Mouse (Mus musculus) intestine, postnatal 0 days (tissue): Measurements from ENCODE around the gene Gsk3a. TPM values are rescaled to one million over a fixed set of nuclear protein-coding genes. Genes with fewer than 3 reads are reported as not detected.

Source experiments
- ATAC-seq: fragments of 200-750 bp; cut with Nextera tagmentation; 2 replicates; pipeline ENCODE4 v1.8.0; 2017; ENCODE audit warnings: mild to moderate bottlenecking, moderate TSS enrichment, moderate library complexity
- H3K27ac ChIP-seq: fragments of 300-500 bp; sonication (generic); 2 replicates; pipeline ENCODE4 v1.5.1; 2014; ENCODE audit warnings: mild to moderate bottlenecking, low read depth, low read length, moderate library complexity
- H3K27me3 ChIP-seq: fragments of 300-500 bp; sonication (generic); replicated peaks from 2 replicates; pipeline ENCODE4 v1.6.1; 2014; ENCODE audit warnings: low read length, mixed read lengths; ENCODE audit not compliant: control insufficient read depth, insufficient read depth
- H3K36me3 ChIP-seq: fragments of 300-500 bp; sonication (generic); 2 replicates; pipeline ENCODE4 v1.6.1; 2014; ENCODE audit warnings: mild to moderate bottlenecking, moderate library complexity; ENCODE audit not compliant: control insufficient read depth, insufficient read depth
- H3K4me1 ChIP-seq: fragments of 300-500 bp; sonication (generic); replicated peaks from 2 replicates; pipeline ENCODE4 v1.6.1; 2014; ENCODE audit warnings: antibody characterized with exemption, low read length, mixed read lengths; ENCODE audit not compliant: control insufficient read depth, insufficient read depth
- H3K4me2 ChIP-seq: fragments of 300-500 bp; sonication (generic); replicated peaks from 2 replicates; pipeline ENCODE4 v1.6.1; 2014; ENCODE audit warnings: low read depth, mild to moderate bottlenecking, moderate library complexity
- H3K4me3 ChIP-seq: fragments of 300-500 bp; sonication (generic); 2 replicates; pipeline ENCODE4 v1.5.1; 2014; ENCODE audit warnings: low read depth, low read length
- H3K9ac ChIP-seq: fragments of 300-500 bp; sonication (generic); 2 replicates; pipeline ENCODE4 v1.6.1; 2014; ENCODE audit warnings: mild to moderate bottlenecking, low read depth, low read length
- H3K9me3 ChIP-seq: fragments of 300-500 bp; sonication (generic); 2 replicates; pipeline ENCODE4 v1.6.1; 2016; ENCODE audit warnings: mixed run types; ENCODE audit not compliant: control insufficient read depth
- CTCF ChIP-seq: sonication (generic); IDR thresholded peaks from 2 replicates; pipeline ENCODE4 v1.5.1; 2016; ENCODE audit warnings: low read depth, mild to moderate bottlenecking, control low read depth, antibody characterized with exemption, moderate library complexity
- WGBS: fragments of 180-500 bp; shearing (Covaris S2); extraction: QIAGEN DNeasy Blood & Tissue Kit; methylation state at CpG from one replicate; pipeline ENCODE4 v1.1.7; 2014; 5-methylcytosine and 5-hydroxymethylcytosine counted together
- polyA plus RNA-seq: library from polyadenylated mRNA; unstranded; fragments of >200 nt; fragmentation: Nextera tagmentation; extraction: Ambion mirVana; gene quantifications from 2 replicates; pipeline ENCODE4 v1.2.1, GENCODE M21; 2015

Gene Gsk3a
- polyA plus RNA-seq, 1 experiment from 2014 or later, result 9.7 TPM

GRCm38 (mm10) chr7:25230690-25231285, 6.9 kb downstream of the Gsk3a start:
- Histone ChIP-seq H3K27me3 (no peaks in the 10 kb centered on the region), H3K27ac (no peak overlapping the region), H3K4me3 (no peak overlapping the region), H3K9ac (no peak overlapping the region), H3K36me3 (peaks cover 83% of the 10 kb centered on the region), H3K9me3 (no peaks in the 10 kb centered on the region), H3K4me2 (no peak overlapping the region), H3K4me1 (no peaks in the 10 kb centered on the region)
- ATAC-seq, result no peak
- TF ChIP-seq CTCF, result no peak
- WGBS, result 81% methylated on average over 9 of the region's 9 CpGs

- H3K9me3 ChIP-seq, result no peaks in the 10 kb centered on the region
- no peak overlapping the region for H3K4me2 ChIP-seq
- 72% methylated on average over 1 of the region's 1 CpGs for WGBS
- H3K36me3 ChIP-seq, result peaks cover 86% of the 10 kb centered on the region
- no peak overlapping the region for H3K9ac ChIP-seq
- ATAC-seq, result no peak
- no peak for TF ChIP-seq CTCF
- H3K4me1 ChIP-seq, result no peaks in the 10 kb centered on the region
- no peak overlapping the region for H3K4me3 ChIP-seq
- H3K27me3 ChIP-seq, result no peaks in the 10 kb centered on the region
- H3K27ac ChIP-seq, result no peak overlapping the region
Measured at GRCm38 (mm10) chr7:25227523-25228300, 9.9 kb downstream of the Gsk3a start.

- no peak overlapping the region for H3K27ac ChIP-seq
- WGBS, result 80% methylated on average over 10 of the region's 10 CpGs
- no peak overlapping the region for H3K9ac ChIP-seq
- no peaks in the 10 kb centered on the region for H3K9me3 ChIP-seq
- no peak for TF ChIP-seq CTCF
- H3K27me3 ChIP-seq, result no peaks in the 10 kb centered on the region
- peak overlapping the region; percentile 90 for H3K4me2 ChIP-seq
- peaks cover 13% of the 10 kb centered on the region for H3K4me1 ChIP-seq
- H3K4me3 ChIP-seq, result peak overlapping the region; percentile 76; the same call in 1 of the 2 replicates
- ATAC-seq, result no peak
- peaks cover 35% of the 10 kb centered on the region for H3K36me3 ChIP-seq
Measured at GRCm38 (mm10) chr7:25222275-25222967, 15.2 kb downstream of the Gsk3a start.

GRCm38 (mm10) chr7:25221102-25221883, 16.4 kb downstream of the Gsk3a start, which contains the start of gene Zfp526:
Gene Zfp526, plus strand, starts transcription at chr7:25221425.
- under 1% methylated on average over 45 of the region's 45 CpGs for WGBS
- H3K9me3 ChIP-seq, result no peaks in the 10 kb centered on the region
- H3K4me3 ChIP-seq, result peak within 1 kb of the TSS; percentile 76
- peak; percentile 85 for ATAC-seq
- peak; percentile 50 for TF ChIP-seq CTCF
- H3K36me3 ChIP-seq, result peaks cover 25% of the 10 kb centered on the region
- peak within 1 kb of the TSS; percentile 46 for H3K27ac ChIP-seq
- peaks cover 13% of the 10 kb centered on the region for H3K4me1 ChIP-seq
- H3K9ac ChIP-seq, result peak within 1 kb of the TSS; percentile 66
- H3K4me2 ChIP-seq, result peak within 1 kb of the TSS; percentile 90
- H3K27me3 ChIP-seq, result no peaks in the 10 kb centered on the region

GRCm38 (mm10) chr7:25220457-25221101, 17.1 kb downstream of the Gsk3a start, which contains the start of gene Dedd2:
Gene Dedd2, minus strand, starts transcription at chr7:25220615.
- Histone ChIP-seq H3K9ac (peak within 1 kb of the TSS; percentile 74), H3K4me2 (peak within 1 kb of the TSS; percentile 90), H3K27ac (peak within 1 kb of the TSS; percentile 89), H3K36me3 (peaks cover 20% of the 10 kb centered on the region), H3K4me1 (peaks cover 13% of the 10 kb centered on the region), H3K27me3 (no peaks in the 10 kb centered on the region), H3K9me3 (no peaks in the 10 kb centered on the region), H3K4me3 (peak within 1 kb of the TSS; percentile 76)
- 4% methylated on average over 20 of the region's 20 CpGs for WGBS
- no peak for TF ChIP-seq CTCF
- no peak for ATAC-seq
